Mouse (Mus musculus) adrenal gland, postnatal 14 days (tissue): Measurements from ENCODE around the gene Gm49510. TPM values are rescaled to one million over a fixed set of nuclear protein-coding genes. Genes with fewer than 3 reads are reported as not detected.
A peak's percentile ranks its signal among the peaks of the same experiment; 100 is the strongest.

Source experiments
- DNase-seq: peaks from one replicate; pipeline ENCODE4 v3.0.0; 2021; ENCODE audit warnings: mixed read lengths
- microRNA-seq, 2 experiments: library from miRNA; unstranded; fragments of <30 nt; microRNA quantifications; one replicate each; pipeline ENCODE4 v1.2.0; 2021
- total RNA-seq: library from RNA; stranded (reverse); gene quantifications from 2 replicates; pipeline ENCODE4 v1.2.3, GENCODE M21; 2021

Gene Gm49510
- total RNA-seq, 1 experiment from 2014 or later, result not detected

DNA sequence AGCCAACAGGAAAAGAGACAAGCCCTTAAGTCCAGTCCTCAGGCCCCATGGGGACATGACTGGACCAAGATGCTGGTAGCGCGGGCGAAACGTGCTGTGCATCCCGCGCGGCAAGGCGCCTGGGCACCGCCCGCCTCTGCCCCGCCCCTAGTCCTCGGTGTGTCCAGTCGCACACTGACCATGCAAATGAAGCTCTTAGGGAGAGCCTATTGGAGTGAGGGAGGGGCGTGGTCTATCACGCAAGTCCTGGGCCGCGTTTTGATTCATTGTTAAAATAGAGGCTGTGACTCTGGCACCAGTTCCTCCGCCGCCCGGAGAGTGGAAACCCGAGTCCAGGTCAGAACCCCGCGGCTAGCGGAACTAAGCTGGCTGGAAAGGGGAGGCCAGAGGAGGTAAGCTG lies 48.2 kb downstream of the Gm49510 start, which contains the start of gene Triobp:
Gene Triobp (plus strand): TSS at position 68 of the 400 bp plus-strand sequence.
- peak; percentile 94 for DNase-seq

DNA sequence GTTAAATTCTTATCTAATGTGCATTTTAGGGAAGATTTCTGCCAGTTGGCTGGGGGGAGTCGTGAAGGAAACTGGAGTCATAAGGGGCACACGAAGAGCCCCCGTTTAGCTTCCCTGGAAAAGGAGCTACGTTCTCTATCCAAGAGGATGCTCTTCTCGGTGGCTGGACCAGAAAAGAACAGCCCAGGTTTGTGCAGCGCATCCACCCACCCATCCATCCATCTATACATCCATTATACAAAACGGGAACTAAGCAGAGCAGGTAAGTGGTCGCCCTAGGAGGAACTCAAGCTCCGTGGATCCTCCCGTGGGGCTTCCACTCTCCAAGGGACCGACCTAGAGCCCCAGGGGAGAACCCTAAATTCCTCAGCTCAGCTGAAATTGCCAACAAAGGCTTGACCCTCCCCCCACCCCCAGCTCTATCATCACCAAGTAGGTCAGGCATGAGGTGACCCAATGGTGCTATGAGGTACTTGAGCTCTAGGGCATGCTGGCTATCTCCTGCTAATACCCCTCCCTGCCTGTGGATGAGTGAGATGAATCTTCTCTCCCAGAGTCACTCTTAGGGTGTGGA lies 48.8 kb downstream of the Gm49510 start:
- no peak for DNase-seq

GRCm38 (mm10) chr15:78948883-78949282 lies 49.4 kb downstream of the Gm49510 start:
- DNase-seq, result no peak

- no peak for DNase-seq
Measured at GRCm38 (mm10) chr15:78955663-78956062, 56.2 kb downstream of the Gm49510 start.

DNA sequence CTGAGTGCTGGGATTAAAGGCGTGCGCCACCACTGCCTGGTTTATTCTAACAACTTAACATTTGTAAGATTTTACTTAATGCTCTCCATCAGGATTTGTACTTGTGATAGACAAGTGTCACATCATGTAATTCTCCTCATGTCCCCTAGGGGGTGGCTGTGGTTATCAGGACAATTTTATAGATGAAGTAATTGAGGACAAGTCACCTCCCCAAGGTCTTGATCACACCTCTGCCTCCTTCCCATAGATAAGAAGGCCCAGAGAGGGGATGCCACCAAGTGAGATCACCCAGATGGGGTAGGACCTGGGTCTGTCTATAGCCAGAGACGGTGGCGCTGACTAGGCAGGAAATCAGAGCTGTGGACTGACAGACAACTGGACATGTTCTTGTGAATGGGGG lies 56.9 kb downstream of the Gm49510 start:
- no peak for DNase-seq

DNA sequence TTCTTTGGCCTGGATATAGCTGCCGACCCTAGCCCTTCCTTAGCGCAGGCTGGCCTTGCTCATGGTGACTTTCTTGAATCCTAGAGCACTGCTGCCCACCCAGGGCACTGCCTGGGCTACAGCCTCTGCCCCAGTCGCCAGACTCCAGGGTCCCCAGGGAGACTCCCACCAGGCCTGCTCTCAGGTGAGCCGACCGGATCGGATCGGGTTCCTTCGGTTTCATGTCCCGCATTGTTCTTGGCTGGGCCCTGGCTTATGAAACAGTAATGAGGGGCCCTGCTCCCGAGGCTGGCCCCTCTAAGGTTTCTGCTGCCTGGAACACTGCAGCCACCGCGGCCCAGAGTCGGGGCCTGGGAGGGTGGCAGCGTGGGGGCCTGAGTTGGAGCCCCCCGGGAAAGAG lies 57.6 kb downstream of the Gm49510 start:
- no peak for DNase-seq

- no peak for DNase-seq
Measured at GRCm38 (mm10) chr15:78959537-78959936, 60.1 kb downstream of the Gm49510 start.

DNA sequence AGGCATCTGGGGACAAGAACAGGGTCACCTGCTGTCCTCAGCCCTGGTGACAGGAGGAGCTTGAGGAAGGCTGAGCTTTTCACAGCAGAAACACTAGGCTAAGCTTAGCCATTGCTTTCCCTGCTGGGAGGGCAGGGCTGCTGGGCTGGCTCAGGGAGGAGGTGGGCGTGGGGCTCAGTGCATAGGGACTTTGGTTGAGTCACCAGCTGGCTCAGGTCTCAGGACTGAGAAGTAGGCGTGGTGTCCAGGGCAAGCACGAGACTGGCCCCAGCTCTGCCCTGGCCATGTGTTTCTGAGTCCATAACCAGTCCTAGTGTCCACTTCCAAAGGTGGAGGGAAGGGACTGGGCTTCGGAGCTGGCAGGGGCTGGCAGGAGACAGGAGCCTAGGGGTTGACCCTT lies 60.6 kb downstream of the Gm49510 start:
- peak; percentile 82 for DNase-seq

DNA sequence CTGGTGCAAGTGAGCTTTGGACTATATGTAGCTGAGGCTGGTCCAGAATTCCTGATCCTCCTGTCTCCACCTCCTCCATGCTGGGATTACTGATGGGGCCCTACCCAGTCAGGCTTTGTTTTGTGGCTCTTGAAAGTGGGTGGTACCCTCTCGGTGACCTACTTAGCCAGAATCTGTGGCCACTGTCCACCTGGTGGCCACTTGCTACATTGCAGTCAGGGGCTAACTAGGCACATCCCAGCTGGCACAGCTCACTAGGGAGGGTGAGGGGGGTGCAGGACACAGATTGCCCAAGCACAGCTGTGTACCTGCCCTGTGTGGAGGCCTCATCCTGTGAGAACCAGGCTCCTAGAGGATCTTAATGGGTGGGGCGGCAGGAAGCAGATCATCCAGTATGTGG lies 63.4 kb downstream of the Gm49510 start:
- peak; percentile 89 for DNase-seq

Small RNA genes within 50 kb of the gene (microRNA-seq; reads per million reads assigned to microRNA genes)
- 0 reads per million in 2 experiments for gene Mir6955

Other genes with a start within 250 kb of the Gm49510 start
- gene Elfn2, start 180.9 kb upstream of the Gm49510 start, total RNA-seq, result 4.4 and 5.6 TPM in 2 replicates
- 13.1 and 19.8 TPM in 2 replicates for gene Mfng, start 126.2 kb upstream of the Gm49510 start, total RNA-seq
- 10.6 and 12.7 TPM in 2 replicates for gene Card10, start 96.6 kb upstream of the Gm49510 start, total RNA-seq
- gene Cdc42ep1, start 57.0 kb upstream of the Gm49510 start, total RNA-seq, result 44.5 and 45.1 TPM in 2 replicates
- 0.85 TPM in 1 of 2 replicates, not detected in the other for gene Lgals2, start 44.1 kb upstream of the Gm49510 start, total RNA-seq
- 51.7 and 52.0 TPM in 2 replicates for gene Gga1, start 22.5 kb upstream of the Gm49510 start, total RNA-seq
- 6.6 and 15.2 TPM in 2 replicates for gene Sh3bp1, start 101 bp downstream of the Gm49510 start, total RNA-seq
- gene Pdxp, start 14.3 kb downstream of the Gm49510 start, total RNA-seq, result 4.4 and 6.2 TPM in 2 replicates
- gene Lgals1, start 27.1 kb downstream of the Gm49510 start, total RNA-seq, result 554 and 561 TPM in 2 replicates
- gene Nol12, start 35.3 kb downstream of the Gm49510 start, total RNA-seq, result 37.0 and 44.4 TPM in 2 replicates
- gene Triobp, start 48.1 kb downstream of the Gm49510 start, total RNA-seq, result 82.2 and 85.0 TPM in 2 replicates
- gene H1f0, start 128.8 kb downstream of the Gm49510 start, total RNA-seq, result 162 and 178 TPM in 2 replicates
- gene Galr3, start 142.2 kb downstream of the Gm49510 start, total RNA-seq, result 0.41 and 0.78 TPM in 2 replicates
- 23.3 and 24.1 TPM in 2 replicates for gene Ankrd54, start 163.2 kb downstream of the Gm49510 start, total RNA-seq
- 171 and 177 TPM in 2 replicates for gene Eif3l, start 175.5 kb downstream of the Gm49510 start, total RNA-seq
- gene Micall1, start 209.2 kb downstream of the Gm49510 start, total RNA-seq, result 34.3 and 41.0 TPM in 2 replicates
- 110 and 127 TPM in 2 replicates for gene Polr2f, start 241.3 kb downstream of the Gm49510 start, total RNA-seq
- 4.4 and 4.7 TPM in 2 replicates for gene 1700088E04Rik, start 241.6 kb downstream of the Gm49510 start, total RNA-seq